Mouse (Mus musculus) left cerebral cortex, adult 2 months (tissue): ENCODE data around the gene Fancl. TPM values are rescaled to one million over a fixed set of nuclear protein-coding genes. Genes with fewer than 3 reads are reported as not detected.

Source experiments
- DNase-seq, 2 experiments: peaks; one replicate each; pipeline ENCODE4 v3.0.0; 2021 to 2022; ENCODE audit warnings: low spot score in 2 of 2, mixed read lengths in 1 of 2; ENCODE audit errors: extremely low spot score in 1 of 2
- H3K27ac ChIP-seq: fragments of 200-600 bp; 2 replicates; pipeline ENCODE4 v1.8.1; 2022
- H3K4me3 ChIP-seq: fragments of 200-600 bp; 2 replicates; pipeline ENCODE4 v1.8.1; 2022
- CTCF ChIP-seq: fragments of 200-600 bp; IDR thresholded peaks from 2 replicates; pipeline ENCODE4 v1.8.1; 2022; ENCODE audit warnings: antibody characterized with exemption, mild to moderate bottlenecking, moderate library complexity
- intact Hi-C: fragments of 180-260 bp; cut with DNase I; formaldehyde crosslinking; loops from one replicate; pipeline ENCODE4 v1.15.1; 2025
- total RNA-seq, 2 experiments: library from RNA; stranded (reverse); gene quantifications; 2 replicates each; pipeline ENCODE4 v1.2.3; 2021

Gene Fancl
- total RNA-seq, 2 experiments from 2014 or later = 8.4 to 9.6 TPM

DNA sequence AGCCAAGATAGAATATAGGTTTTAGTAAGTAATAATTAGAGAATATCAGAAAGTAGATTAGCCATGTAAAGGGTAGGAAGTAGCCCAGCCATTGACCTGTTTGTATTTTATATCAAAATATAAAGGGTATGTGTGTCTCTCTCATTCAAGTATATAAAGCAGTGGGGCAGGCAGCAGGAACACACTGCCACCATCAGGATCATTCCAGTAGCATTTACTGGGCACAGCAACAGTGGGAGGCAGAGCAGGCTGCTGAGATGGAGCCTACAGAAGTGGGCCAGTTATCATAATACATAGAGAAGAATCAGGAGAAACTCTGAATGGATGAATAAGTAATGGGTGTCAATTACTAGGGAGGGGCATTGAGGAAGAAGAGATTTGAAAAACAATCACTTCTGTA is 127.7 kb downstream of the Fancl start:
- H3K27ac ChIP-seq = no peak overlapping the region
- intact Hi-C loops = no loop called here
- H3K4me3 ChIP-seq = no peak overlapping the region
- peak; percentile 3; the same call in 1 of the 2 replicates for TF ChIP-seq CTCF
- no peak for DNase-seq

- no peak for DNase-seq
- no peak for TF ChIP-seq CTCF
- intact Hi-C loops = no loop called here
- Histone ChIP-seq H3K27ac (no peak overlapping the region), H3K4me3 (no peak overlapping the region)
Observed at GRCm38 (mm10) chr11:26516086-26516485, 130.2 kb downstream of the Fancl start.

DNA sequence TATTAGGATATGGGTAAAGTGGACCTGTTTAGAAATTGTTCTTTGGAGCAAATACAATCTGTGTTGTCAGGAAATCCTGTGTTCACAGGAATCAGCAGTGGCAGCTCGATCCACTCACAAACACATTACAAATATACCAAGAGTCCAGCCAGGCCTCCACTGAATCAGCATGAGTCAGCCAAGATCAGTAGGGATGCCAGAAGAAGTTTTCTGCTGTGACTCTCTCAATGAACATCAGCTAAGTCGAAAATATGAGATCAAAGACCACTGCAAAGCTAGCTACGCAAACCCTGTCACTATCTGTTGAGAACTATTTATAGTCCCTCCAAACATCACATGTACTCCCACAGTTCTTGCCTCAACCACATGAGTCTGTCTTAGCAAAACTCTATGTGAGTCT is 133.1 kb downstream of the Fancl start:
- no peak overlapping the region for H3K27ac ChIP-seq
- intact Hi-C loops = no loop called here
- DNase-seq = no peak
- no peak overlapping the region for H3K4me3 ChIP-seq
- no peak for TF ChIP-seq CTCF

Other genes starting within 250 kb of the Fancl start
- 10 to 100 TPM; 11.5 to 12.0 TPM for gene 5730522E02Rik, start 175.4 kb upstream of the Fancl start, total RNA-seq
- gene Gm6899, start 207.1 kb downstream of the Fancl start, total RNA-seq = not detected
- 1 to 10 TPM; 2.3 to 5.0 TPM for gene Vrk2, start 207.9 kb downstream of the Fancl start, total RNA-seq